Mouse (Mus musculus) lung, postnatal 4 days (tissue): Measurements from ENCODE around the gene Ppp1r12b.

Experiments
- DNase-seq, 2 experiments: peaks; one replicate each; pipeline ENCODE4 v3.0.0; 2021

Gene Ppp1r12b

GRCm38 (mm10) chr1:134955637-134956176 is at the start of gene Ppp1r12b:
Ppp1r12b (minus strand) TSS chr1:134955942.
- peak; percentile 94 to 97 for DNase-seq

GRCm38 (mm10) chr1:135003346-135003745 is 47.6 kb upstream of the Ppp1r12b start:
- DNase-seq, result no peak

GRCm38 (mm10) chr1:135000527-135000926 is 44.8 kb upstream of the Ppp1r12b start:
- DNase-seq, result no peak

GRCm38 (mm10) chr1:134998231-134998630 is 42.5 kb upstream of the Ppp1r12b start:
- DNase-seq, result no peak

GRCm38 (mm10) chr1:134997568-134997967 is 41.8 kb upstream of the Ppp1r12b start:
- DNase-seq, result no peak

- DNase-seq, result no peak
Measured at GRCm38 (mm10) chr1:134996471-134996870, 40.7 kb upstream of the Ppp1r12b start.

- DNase-seq, result peak in 1 of 2 experiments; percentile 28
Measured at GRCm38 (mm10) chr1:134995954-134996353, 40.2 kb upstream of the Ppp1r12b start.

GRCm38 (mm10) chr1:134995437-134995836 is 39.7 kb upstream of the Ppp1r12b start:
- no peak for DNase-seq

GRCm38 (mm10) chr1:134994739-134995138 is 39.0 kb upstream of the Ppp1r12b start:
- DNase-seq, result no peak

- no peak for DNase-seq
Measured at GRCm38 (mm10) chr1:134992046-134992645, 36.4 kb upstream of the Ppp1r12b start.

GRCm38 (mm10) chr1:134989372-134989771 is 33.6 kb upstream of the Ppp1r12b start:
- DNase-seq, result peak; percentile 58 to 83

GRCm38 (mm10) chr1:134987962-134988341 is 32.2 kb upstream of the Ppp1r12b start:
- no peak for DNase-seq

GRCm38 (mm10) chr1:134987173-134987961 is 31.6 kb upstream of the Ppp1r12b start:
- peak; percentile 69 to 78 for DNase-seq

GRCm38 (mm10) chr1:134972920-134973319 is 17.2 kb upstream of the Ppp1r12b start:
- no peak for DNase-seq

GRCm38 (mm10) chr1:134965430-134965829 is 9.7 kb upstream of the Ppp1r12b start:
- no peak for DNase-seq

- peak in 1 of 2 experiments; percentile 19 for DNase-seq
Measured at GRCm38 (mm10) chr1:134962821-134963220, 7.1 kb upstream of the Ppp1r12b start.

- peak; percentile 97 for DNase-seq
Measured at GRCm38 (mm10) chr1:134962053-134962803, 6.5 kb upstream of the Ppp1r12b start, which contains the start of gene Ube2t. Ube2t (plus strand) TSS chr1:134962565.

GRCm38 (mm10) chr1:134960634-134961033 is 4.9 kb upstream of the Ppp1r12b start:
- DNase-seq, result no peak

- DNase-seq, result no peak
Measured at GRCm38 (mm10) chr1:134955050-134955636, 599 bp downstream of the Ppp1r12b start.

GRCm38 (mm10) chr1:134949946-134950345 is 5.8 kb downstream of the Ppp1r12b start:
- no peak for DNase-seq

GRCm38 (mm10) chr1:134947590-134947989 is 8.2 kb downstream of the Ppp1r12b start:
- no peak for DNase-seq

- no peak for DNase-seq
Measured at GRCm38 (mm10) chr1:134942898-134943297, 12.8 kb downstream of the Ppp1r12b start.

- DNase-seq, result no peak
Measured at GRCm38 (mm10) chr1:134940863-134941262, 14.9 kb downstream of the Ppp1r12b start.
